Comparison of ENCODE assay signal across 8 mouse cellular contexts in genomic region chr5:143518045-143518591, GRCm38 (mm10). TPM values are rescaled to one million over a fixed set of nuclear protein-coding genes. Genes with fewer than 3 reads are reported as not detected.
DNase-seq lines count a peak whose midpoint lies in the region; TF ChIP-seq lines count a peak whose summit lies in the region.

No protein-coding gene starts in this region.

- H3K4me2 ChIP-seq in myocyte (ENCODE audit: low read depth) = peak overlapping the region; percentile 60

- no peaks in the 10 kb centered on the region for H3K27me3 ChIP-seq in kidney, adult 2 months (replicated peaks; ENCODE audit: control insufficient read depth, insufficient read depth, low read length)
- no peaks in the 10 kb centered on the region for H3K27me3 ChIP-seq in myocyte (ENCODE audit: control insufficient read depth, insufficient read depth, insufficient read length)

- no peak overlapping the region for H3K4me3 ChIP-seq in kidney, adult 2 months (ENCODE audit: insufficient read depth, low read depth, low read length)
- no peak overlapping the region for H3K4me3 ChIP-seq in myocyte

- H3K79me2 ChIP-seq in myocyte (ENCODE audit: control insufficient read depth, insufficient read depth) = peaks cover 97% of the 10 kb centered on the region

- TF ChIP-seq CTCF in kidney, adult 2 months (conservative IDR thresholded peaks at IDR 0.05; ENCODE audit: insufficient read depth, insufficient read length, low read depth, low read length) = no peak

- peaks cover 6% of the 10 kb centered on the region; the same call in 1 of the 2 replicates for H3K36me3 ChIP-seq in kidney, adult 2 months (ENCODE audit: control insufficient read depth, insufficient read depth, low read length)
- H3K36me3 ChIP-seq in myocyte (ENCODE audit: control insufficient read depth, insufficient read depth) = peaks cover 26% of the 10 kb centered on the region

- WGBS in kidney, adult 2 months = 46% methylated on average over 6 of the region's 6 CpGs

- no peak for DNase-seq in kidney, adult 2 months
- no peak for DNase-seq in kidney, postnatal 14 days
- DNase-seq in MN1 (ENCODE audit: low spot score) = peak; percentile 45
- DNase-seq in induced T-regulatory cell, adult 2 months (ENCODE audit: low read depth) = peak; percentile 83
- DNase-seq in retina, postnatal 1 day = no peak
- no peak for DNase-seq in embryo, embryonic 9.5 days (ENCODE audit: extremely low spot score)
- DNase-seq in right cerebral cortex, postnatal 4 days = no peak

- no peak for TF ChIP-seq POLR2A in kidney, adult 2 months (IDR thresholded peaks at IDR 0.05; ENCODE audit: low read depth, low read length)
- no peak for TF ChIP-seq POLR2A in myocyte (IDR thresholded peaks at IDR 0.05; ENCODE audit: insufficient read length, low read depth)

- peak overlapping the region; percentile 32 for H3K27ac ChIP-seq in kidney, adult 2 months (ENCODE audit: insufficient read depth, low read depth, low read length)

- peaks cover 42% of the 10 kb centered on the region for H3K4me1 ChIP-seq in kidney, adult 2 months (ENCODE audit: control insufficient read depth, insufficient read depth, low read length)

- no peak overlapping the region for H3ac ChIP-seq in myocyte (ENCODE audit: control insufficient read depth, insufficient read length)

TF ChIP-seq in myocyte, 11 proteins besides CTCF, POLR2A, EP300 and RAD21:
- no peak for TF ChIP-seq TCF3 (IDR thresholded peaks at IDR 0.05; ENCODE audit: insufficient read length, low read depth)
- TF ChIP-seq MYOG (IDR thresholded peaks at IDR 0.05; ENCODE audit: control insufficient read depth in 1 of 3, insufficient read depth in 1 of 3, insufficient read length in 2 of 3, low read depth in 2 of 3) = no peak
- no peak for TF ChIP-seq SRF (IDR thresholded peaks at IDR 0.05; ENCODE audit: control insufficient read depth, insufficient read length, low read depth)
- TF ChIP-seq MYOD1 (IDR thresholded peaks at IDR 0.05; ENCODE audit: control insufficient read depth in 1 of 3, insufficient read length in 2 of 3, low read depth in 2 of 3) = no peak
- TF ChIP-seq REST (IDR thresholded peaks at IDR 0.05; ENCODE audit: insufficient read depth, insufficient read length) = no peak
- TF ChIP-seq POLR2AphosphoS2 (IDR thresholded peaks at IDR 0.05; ENCODE audit: insufficient read length, low read depth) = no peak
- TF ChIP-seq MAX (IDR thresholded peaks at IDR 0.05; ENCODE audit: low read depth) = no peak
- TF ChIP-seq USF1 (IDR thresholded peaks at IDR 0.05; ENCODE audit: low read depth) = no peak
- TF ChIP-seq CEBPB (IDR thresholded peaks at IDR 0.05; ENCODE audit: insufficient read depth, poor library complexity, severe bottlenecking) = no peak
- no peak for TF ChIP-seq TCF12 (IDR thresholded peaks at IDR 0.05; ENCODE audit: insufficient read depth, poor library complexity, severe bottlenecking)
- TF ChIP-seq E2F4 (IDR thresholded peaks at IDR 0.05; ENCODE audit: insufficient read depth) = no peak

RNA-seq across cellular contexts. Expression of gene Rac1, which starts 9.7 kb away (rescaled TPM):
- polyA plus RNA-seq in kidney, adult 2 months (2012; rRNA removed) = 259 and 277 TPM in 2 replicates
- 245 TPM for polyA plus RNA-seq in myocyte (2012; fragmentation: generic; extraction: Trizol)

RNA-seq across cellular contexts. Expression of gene Daglb, which starts 53.7 kb away (rescaled TPM):
- polyA plus RNA-seq in kidney, adult 2 months (2012; rRNA removed) = 11.7 TPM in 2 replicates
- 3.9 TPM for polyA plus RNA-seq in myocyte (2012; fragmentation: generic; extraction: Trizol)

Comparison
In these comparisons a context has a peak if more than half of its experiments do, and no peak if none do; other contexts are left out.
1. DNase-seq: peak in MN1 (single experiment) and induced T-regulatory cell, adult 2 months (single experiment); none in kidney, adult 2 months (single experiment), kidney, postnatal 14 days (single experiment), retina, postnatal 1 day (single experiment), embryo, embryonic 9.5 days (single experiment) and right cerebral cortex, postnatal 4 days (single experiment).